Mouse (Mus musculus) E14TG2a.4 (cell line): ENCODE results near the gene Gfra1.

Source experiments
- CTCF ChIP-seq: conservative IDR thresholded peaks from 2 replicates; pipeline ENCODE4 v1.5.1; 2014; ENCODE audit warnings: low read length
- NANOG ChIP-seq: IDR thresholded peaks from 2 replicates; pipeline ENCODE4 v1.6.1; 2014; ENCODE audit warnings: borderline replicate concordance, low read length, mixed read lengths
- POU5F1 ChIP-seq: IDR thresholded peaks from 2 replicates; pipeline ENCODE4 v1.6.1; 2014; ENCODE audit warnings: low read length, borderline replicate concordance

- no peak for TF ChIP-seq CTCF
- no peak for TF ChIP-seq POU5F1
- no peak for TF ChIP-seq NANOG
These were observed 145.1 kb downstream of the Gfra1 start for GRCm38 (mm10) chr19:58310334-58311315.
